Mouse (Mus musculus) midbrain, embryonic 10.5 days (tissue): Measurements from ENCODE around the gene Ces1e. TPM values are rescaled to one million over a fixed set of nuclear protein-coding genes. Genes with fewer than 3 reads are reported as not detected.

ENCODE experiments used
- DNase-seq: peaks from one replicate; pipeline ENCODE4 v3.0.0-alpha.2; 2017; ENCODE audit warnings: low spot score
- H3K27ac ChIP-seq: fragments of 300-500 bp; sonication (generic); replicated peaks from 2 replicates; pipeline ENCODE4 v1.5.1; 2016; ENCODE audit warnings: mild to moderate bottlenecking
- H3K27me3 ChIP-seq: fragments of 300-500 bp; sonication (generic); 2 replicates; pipeline ENCODE4 v1.6.1; 2016; ENCODE audit warnings: low read depth, mild to moderate bottlenecking; ENCODE audit not compliant: poor library complexity, severe bottlenecking
- H3K36me3 ChIP-seq: fragments of 300-500 bp; sonication (generic); 2 replicates; pipeline ENCODE4 v1.6.1; 2016; ENCODE audit warnings: mild to moderate bottlenecking, moderate library complexity
- H3K4me1 ChIP-seq: fragments of 300-500 bp; sonication (generic); 2 replicates; pipeline ENCODE4 v1.6.1; 2016
- H3K4me3 ChIP-seq: fragments of 300-500 bp; sonication (generic); 2 replicates; pipeline ENCODE4 v1.5.1; 2016; ENCODE audit warnings: mild to moderate bottlenecking, moderate library complexity
- H3K9me3 ChIP-seq: fragments of 300-500 bp; sonication (generic); replicated peaks from 2 replicates; pipeline ENCODE4 v1.6.1; 2016; ENCODE audit warnings: mild to moderate bottlenecking
- WGBS: fragments of 180-500 bp; shearing (Covaris S2); methylation state at CpG from one replicate; pipeline ENCODE4 v1.1.7; 2016; 5-methylcytosine and 5-hydroxymethylcytosine counted together
- polyA plus RNA-seq: library from polyadenylated mRNA; unstranded; fragments of >200 nt; fragmentation: Nextera tagmentation; extraction: Ambion mirVana; gene quantifications from 2 replicates; pipeline ENCODE4 v1.2.1, GENCODE M21; 2016

Ces1e gene
- polyA plus RNA-seq, 1 experiment from 2014 or later, result not detected

DNA sequence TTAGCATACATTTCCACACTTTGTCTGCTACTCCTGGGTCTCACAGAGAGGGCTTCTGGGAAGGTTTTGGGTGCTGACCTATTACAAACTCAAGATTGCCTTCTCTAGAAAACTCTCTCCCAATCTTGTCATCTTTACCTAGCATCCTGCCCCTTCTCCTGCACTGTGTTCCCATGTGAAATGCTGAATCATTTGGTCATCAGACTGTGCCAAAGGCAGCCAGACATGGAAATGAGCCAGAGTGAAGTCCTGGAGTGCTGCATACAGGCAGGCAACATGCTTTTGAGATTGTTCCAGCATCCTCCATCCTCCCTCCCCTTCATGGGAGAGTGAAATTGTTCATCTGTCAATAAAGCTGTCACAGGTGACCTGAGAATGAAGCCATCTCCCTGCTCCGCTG is 78.0 kb downstream of the Ces1e start:
- DNase-seq, result no peak
- H3K27me3 ChIP-seq, result no peaks in the 10 kb centered on the region
- no peak overlapping the region for H3K4me3 ChIP-seq
- H3K9me3 ChIP-seq, result no peaks in the 10 kb centered on the region
- H3K27ac ChIP-seq, result no peak overlapping the region
- no peaks in the 10 kb centered on the region for H3K36me3 ChIP-seq
- H3K4me1 ChIP-seq, result no peaks in the 10 kb centered on the region
- WGBS, result 92% methylated on average over 1 of the region's 1 CpGs

Other genes starting within 250 kb of the Ces1e start
- gene Ces1a, start 181.4 kb downstream of the Ces1e start, polyA plus RNA-seq, result not detected in 2 replicates
- gene Ces1b, start 149.6 kb downstream of the Ces1e start, polyA plus RNA-seq, result not detected in 2 replicates
- gene Ces1c, start 98.3 kb downstream of the Ces1e start, polyA plus RNA-seq, result not detected in 2 replicates
- 0.11 TPM in 1 of 2 replicates, not detected in the other for gene Ces1d, start 31.8 kb downstream of the Ces1e start, polyA plus RNA-seq
- gene Ces1f, start 50.1 kb upstream of the Ces1e start, polyA plus RNA-seq, result not detected in 2 replicates
- gene Ces1g, start 107.7 kb upstream of the Ces1e start, polyA plus RNA-seq, result not detected in 2 replicates
- gene Ces1h, start 150.1 kb upstream of the Ces1e start, polyA plus RNA-seq, result not detected in 2 replicates